Mouse (Mus musculus) thymus, adult 2 months (tissue): Measurements from ENCODE around the gene Cc2d1a.

Experiments
- CTCF ChIP-seq: fragments of 200-500 bp; IDR thresholded peaks from 2 replicates; pipeline ENCODE4 v1.5.1; 2012; ENCODE audit warnings: mild to moderate bottlenecking, control low read depth, low read length, moderate library complexity, borderline replicate concordance; ENCODE audit not compliant: control insufficient read depth, poor library complexity, insufficient read depth; ENCODE audit errors: extremely low read depth
- POLR2A ChIP-seq: fragments of 200-500 bp; IDR thresholded peaks from 2 replicates; pipeline ENCODE4 v1.6.1; 2012; ENCODE audit warnings: mild to moderate bottlenecking, low read length, control low read depth, moderate library complexity; ENCODE audit not compliant: control insufficient read depth, poor library complexity, insufficient read depth; ENCODE audit errors: extremely low read depth

- TF ChIP-seq CTCF = no peak
- no peak for TF ChIP-seq POLR2A
Measured at GRCm38 (mm10) chr8:84147324-84147766, 391 bp downstream of the Cc2d1a start.
